Mouse (Mus musculus): ENCODE measurements around the gene Iffo2.

Iffo2 gene

DNA sequence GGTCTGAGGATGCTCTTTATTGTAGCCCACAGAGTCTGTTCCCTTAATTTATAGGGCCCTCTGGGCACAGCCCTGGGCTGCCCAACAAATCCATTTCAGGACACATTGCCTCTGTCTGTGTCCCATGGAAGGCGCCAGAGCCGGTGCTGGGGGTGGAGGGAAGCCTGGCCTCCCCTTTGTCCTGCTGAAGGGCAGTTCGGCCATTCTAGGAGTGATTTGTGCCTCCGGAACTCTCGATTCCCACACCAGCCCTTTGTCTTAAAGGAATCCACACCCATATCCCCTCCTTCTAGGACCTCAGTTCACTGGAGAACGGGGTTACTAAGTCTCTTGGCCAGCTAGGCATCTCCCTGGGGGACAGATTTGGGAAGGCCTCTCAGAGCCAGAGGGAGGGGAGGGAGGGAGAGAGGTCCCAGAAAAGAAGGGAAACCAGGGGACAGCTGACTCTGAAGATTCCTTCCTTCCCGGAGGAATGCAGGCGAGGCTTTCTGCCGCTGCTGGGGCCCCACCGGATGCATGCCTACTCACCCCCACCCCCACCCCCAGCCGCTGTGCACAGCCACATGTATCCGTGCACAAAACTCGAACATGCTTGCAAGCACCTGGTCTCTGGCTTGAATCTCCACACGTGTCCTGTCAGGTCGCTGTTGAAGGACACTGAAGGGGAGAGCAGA lies 50.5 kb downstream of the Iffo2 start:
- intact Hi-C loops (cut with DNase I) = no loop called here

DNA sequence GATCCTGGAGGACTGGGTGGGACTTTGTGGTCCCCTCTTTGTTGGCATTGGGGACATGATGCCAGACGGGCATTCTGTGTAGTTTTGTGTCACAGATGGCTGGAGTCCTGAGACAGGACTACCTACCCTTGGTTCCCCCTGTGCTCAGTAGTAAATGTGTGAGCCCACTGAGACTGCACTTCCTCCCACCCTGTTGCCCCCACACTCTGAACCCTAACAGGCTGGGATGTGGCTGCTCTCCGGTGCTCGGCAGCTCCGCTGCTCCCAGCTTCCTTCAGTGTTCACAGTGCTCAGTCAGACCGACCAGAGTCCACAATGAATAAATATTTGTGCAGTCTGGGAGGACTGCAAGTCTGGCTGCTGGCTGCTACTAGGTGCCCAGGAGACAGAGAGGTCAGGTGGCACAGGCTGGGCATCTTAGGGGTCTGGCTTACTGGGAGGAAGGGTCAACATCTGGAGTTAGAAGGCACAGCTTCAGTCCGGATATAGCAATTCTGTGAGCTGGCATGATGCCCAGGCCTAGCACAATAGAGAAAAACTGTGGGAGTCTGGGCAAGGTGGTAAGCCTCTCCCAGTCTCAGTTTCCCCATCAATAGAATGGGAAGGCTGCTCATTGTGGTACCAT lies 51.2 kb downstream of the Iffo2 start:
- intact Hi-C loops (cut with DNase I) = no loop called here

DNA sequence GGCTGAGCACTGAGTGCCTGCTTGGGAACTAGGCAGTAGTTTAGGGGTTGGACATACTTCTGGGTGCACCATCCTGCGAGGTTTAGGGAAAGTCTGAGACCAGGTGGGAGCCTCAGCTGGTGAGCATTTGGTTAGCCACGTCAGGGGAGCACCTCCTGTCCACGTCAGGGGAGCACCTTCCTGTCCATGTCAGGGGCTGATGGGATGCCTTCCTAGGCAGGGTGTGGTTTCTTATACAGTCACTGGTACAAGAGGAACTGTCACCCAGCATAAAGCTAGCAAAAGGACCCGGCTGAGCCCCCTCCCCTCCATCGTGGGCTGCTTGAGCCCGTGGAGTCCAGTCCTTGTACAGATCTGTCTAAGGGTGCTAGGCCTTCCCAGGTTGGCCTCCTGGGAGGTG lies 52.0 kb downstream of the Iffo2 start:
- intact Hi-C loops (cut with DNase I) = no loop called here

DNA sequence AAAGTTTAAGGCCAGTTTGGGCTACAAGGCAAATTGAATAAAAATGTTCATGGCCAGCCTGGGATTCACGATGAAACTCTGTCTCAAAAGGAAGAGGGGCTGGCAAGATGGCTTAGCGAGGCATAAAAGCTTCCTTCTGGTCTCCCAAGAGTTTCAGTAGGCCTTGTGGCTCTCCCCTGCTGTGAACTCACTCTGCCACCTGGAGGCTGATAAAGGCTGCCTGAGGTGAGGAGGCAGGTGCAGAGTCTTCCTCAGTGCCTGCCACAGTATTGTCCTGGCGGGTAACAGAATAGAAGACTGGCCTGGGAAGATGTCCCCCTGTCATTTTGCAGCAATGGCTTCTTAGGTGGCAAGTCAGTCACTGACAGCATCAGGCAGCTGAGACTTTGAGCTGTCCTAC lies 52.6 kb downstream of the Iffo2 start:
- intact Hi-C loops (cut with DNase I) = no loop called here

DNA sequence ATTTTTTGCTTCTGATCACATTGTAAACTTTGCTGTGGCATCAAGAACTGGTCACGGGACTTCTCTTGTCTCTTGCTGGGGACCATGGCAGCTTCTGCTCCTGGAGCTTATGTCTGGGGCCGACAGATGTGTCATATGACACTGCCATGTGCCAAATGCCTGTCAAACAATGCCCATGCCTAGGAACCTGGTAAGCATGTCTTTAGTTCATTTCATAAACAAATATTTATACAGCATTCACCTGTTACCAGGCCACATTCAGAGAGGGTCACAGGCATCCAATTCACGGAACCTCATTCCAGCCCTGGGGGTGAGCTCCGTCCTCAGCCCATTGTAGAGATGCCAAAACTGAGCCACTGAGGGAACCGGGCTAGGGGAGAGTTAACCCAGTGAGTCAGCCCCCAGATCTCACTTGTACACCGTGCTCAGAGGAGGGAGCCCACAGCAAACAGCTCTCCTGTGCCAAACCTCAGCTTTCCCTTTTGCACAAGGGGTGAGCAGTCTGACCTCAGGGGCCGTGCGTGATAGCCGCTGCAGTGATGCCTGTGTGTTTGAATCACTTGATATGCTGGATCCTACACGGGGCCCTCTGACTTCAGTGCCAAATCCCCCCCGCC lies 53.4 kb downstream of the Iffo2 start:
- intact Hi-C loops (cut with DNase I) = no loop called here

DNA sequence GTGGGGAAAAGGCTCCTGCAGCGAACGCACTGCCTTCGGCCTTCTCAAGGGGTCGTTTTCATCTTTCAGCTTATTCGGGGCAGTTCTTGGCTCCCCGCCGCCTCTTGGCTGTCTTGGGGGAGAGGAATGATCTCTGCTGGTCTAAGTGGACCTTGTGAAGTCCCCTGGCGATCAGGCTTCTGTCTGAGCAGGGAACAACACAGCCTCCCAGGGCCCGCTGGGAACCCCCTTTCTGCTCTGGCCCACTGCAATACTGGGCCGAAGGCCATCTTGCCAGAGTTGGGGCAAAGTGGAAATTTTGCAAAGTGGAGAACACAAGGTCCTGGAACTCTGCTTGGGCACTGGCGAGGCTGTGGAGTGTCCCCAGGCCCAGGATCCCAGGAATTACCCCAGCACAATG lies 54.4 kb downstream of the Iffo2 start:
- intact Hi-C loops (cut with DNase I) = no loop called here

DNA sequence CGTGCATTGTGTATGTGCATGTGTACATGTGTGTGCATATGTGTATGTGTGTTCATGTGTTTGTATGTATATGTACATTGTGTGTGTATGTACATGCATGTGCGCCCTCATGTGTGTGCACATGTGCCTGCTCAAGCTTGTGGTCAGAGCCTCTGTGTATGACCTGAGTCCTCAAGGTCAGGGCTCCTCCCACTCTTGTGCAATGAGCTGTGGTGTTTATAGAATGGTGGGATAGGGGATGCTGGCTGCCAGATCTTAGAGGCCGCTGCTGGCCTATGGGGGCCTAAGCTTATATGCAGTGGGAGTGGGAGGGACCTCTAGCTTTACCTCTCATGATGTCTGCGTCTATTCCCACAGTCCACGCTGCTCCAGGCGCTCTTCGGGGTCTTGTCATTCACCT lies 55.4 kb downstream of the Iffo2 start:
- intact Hi-C loops (cut with DNase I) = no loop called here

DNA sequence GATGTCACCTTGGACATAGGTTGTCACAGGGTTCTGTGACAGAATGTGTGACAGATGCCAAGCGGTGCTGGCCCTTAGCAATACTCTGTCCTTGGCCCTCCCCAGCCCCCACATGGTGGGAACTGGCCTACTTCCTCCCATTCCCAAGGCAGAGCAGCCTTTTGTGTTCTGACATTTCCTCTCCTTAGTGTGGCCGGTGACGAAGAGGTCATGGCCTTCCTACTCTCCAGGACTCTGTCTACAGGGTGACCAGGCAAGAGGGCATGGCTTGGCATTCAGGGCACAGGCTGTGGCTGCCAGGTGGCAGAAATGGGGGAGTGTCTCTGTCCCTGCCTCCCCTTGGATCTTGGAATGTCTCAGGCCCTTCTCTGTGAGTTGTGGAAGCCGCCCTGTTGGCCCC lies 57.0 kb downstream of the Iffo2 start:
- intact Hi-C loops (cut with DNase I) = no loop called here

DNA sequence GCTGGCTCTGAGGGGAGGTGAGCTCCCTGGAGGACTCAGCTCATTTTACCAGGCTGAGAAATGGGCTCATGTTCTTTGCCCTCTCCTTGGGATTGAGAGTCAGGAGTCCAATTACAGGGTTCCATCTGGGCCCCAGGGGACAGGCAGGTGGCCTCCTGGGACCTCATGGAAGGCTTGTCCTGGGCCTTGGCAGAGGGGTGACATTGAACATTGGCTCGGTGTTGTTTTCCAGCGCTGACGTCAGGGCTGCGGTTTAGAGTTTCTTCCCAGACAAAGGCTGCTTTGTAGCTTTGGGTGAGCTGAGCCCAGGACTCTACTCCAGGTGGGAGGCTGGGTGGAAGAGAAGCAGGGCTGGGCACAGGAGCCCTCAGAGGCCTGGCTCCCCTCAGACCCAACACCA lies 57.4 kb downstream of the Iffo2 start:
- intact Hi-C loops (cut with DNase I) = no loop called here

DNA sequence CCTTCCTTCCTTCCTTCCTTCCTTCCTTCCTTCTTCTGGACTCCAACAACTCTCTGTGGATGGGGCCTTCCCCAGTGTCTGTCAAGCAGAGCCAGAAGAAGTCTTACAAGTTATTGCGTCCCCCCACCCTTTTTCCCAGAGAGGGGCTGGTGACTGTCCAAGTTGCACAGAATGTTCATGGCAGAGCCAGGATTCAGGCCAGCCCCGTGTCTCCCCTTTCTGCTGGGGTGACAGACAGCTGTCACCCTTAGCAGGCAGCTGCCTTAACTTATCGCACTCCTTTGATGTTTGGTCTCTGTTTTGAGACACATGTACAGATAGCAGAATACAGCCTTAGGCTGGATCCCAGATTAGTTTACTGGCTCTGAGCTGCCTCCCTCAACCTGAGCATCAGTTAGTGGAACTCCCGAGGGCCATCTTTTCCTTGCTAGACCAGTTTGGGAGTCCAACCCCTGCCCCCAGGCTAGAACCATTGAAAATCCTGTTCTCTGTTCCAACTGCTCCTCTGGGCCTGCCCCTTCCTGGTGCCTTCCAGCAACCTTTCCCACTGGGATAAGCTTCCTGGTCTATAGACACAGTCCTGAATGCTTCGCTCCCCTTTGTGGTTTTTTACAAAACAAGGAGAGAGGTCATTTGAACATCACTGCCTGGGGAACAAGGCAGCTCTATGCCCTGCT lies 59.1 kb downstream of the Iffo2 start:
- intact Hi-C loops (cut with DNase I) = no loop called here

DNA sequence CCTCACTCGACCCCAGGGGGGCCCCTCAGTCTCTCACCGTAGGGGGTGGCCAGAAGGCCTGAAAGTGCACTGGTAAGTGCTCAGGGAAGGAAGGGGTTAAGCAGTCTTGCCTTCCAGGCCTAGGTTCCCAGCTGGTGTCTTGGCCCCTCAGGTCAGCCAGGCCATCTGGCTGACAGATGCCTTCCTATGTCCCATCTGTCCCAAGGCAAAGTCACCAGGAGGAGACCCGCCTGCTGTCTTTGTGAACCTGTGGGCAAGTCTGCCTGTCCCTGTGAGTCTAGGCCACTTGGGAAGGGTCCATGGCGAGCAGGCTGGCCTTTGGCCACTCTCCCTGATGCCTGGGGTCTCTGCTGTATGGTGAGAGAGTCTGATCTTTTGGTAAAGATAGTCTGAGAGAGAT lies 60.1 kb downstream of the Iffo2 start:
- intact Hi-C loops (cut with DNase I) = no loop called here

DNA sequence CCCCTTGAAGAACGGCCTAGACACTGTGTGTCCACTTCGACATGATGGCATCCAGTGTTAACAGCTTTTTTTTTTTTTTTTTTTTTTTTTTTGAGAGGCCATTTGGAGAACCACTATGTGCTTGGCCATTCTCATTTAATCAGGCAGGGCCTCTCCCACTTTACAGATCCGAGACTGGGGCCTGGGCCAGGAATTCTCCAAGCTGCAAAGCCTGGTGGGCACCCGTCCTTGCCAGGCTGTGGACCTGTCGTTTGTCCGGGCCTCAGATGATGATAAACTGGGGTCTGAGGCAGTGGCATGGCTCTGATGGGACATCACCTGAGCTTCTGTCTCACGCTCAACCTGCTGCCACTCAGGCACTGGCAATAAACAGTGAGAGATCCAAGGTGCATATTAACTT lies 62.5 kb downstream of the Iffo2 start:
- intact Hi-C loops (cut with DNase I) = no loop called here

DNA sequence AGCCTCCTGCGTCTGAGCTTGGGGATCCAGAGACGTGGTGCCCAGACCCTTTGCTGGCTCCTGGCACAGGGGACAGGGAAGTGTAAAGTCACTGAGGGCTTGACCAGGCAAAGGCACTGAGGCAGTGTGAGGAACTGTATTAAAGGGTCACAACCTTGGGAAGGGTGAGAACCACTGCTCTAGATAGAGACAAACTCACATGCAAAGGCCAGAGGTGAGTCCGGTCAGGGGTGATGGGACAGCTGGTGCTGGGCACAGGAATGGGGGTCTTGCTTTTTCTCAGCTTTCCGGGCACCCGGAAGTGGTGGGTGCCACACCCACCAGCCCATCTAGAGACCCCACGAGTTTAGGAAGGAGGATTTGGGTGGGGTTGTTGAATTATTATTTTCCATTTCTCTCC lies 63.0 kb downstream of the Iffo2 start:
- intact Hi-C loops (cut with DNase I) = no loop called here

DNA sequence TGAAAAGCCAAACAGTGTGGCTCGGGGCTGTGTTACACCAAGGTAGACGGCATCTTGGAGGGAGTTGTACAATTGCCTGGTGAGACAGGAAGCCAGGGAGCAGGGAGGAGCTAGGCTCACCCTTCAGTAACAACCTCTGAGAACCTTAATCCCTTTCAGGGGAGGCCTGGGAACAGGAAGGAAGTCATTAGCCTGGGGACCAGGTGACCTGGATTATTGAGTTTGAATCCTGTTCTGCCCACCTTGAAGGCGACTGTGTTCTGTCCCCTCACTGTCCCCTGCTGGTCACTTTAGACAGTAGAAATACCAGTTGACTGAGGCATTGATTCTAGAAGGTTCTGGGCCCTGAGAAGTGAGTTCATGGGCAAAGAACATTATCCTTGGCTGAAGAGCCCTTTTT lies 63.7 kb downstream of the Iffo2 start:
- intact Hi-C loops (cut with DNase I) = no loop called here

DNA sequence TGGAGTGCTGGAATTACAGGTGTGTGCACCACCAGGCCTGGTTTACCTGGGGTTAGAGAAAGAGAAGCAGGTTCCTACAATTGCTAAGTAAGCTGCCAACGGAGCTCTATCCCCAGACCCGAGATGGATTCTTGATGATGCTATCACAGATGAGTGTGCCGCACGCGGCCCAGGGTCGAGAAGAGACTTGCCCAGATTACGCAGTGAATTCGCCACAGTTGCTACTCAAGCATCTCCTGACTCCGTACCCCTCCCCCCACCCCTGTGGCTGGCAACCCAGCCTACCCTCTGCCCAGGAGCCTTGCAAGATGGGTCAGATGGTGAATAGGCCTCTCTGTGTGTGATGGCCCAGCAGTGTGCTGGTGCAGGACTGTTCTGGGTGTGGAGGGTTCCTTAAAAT lies 66.4 kb downstream of the Iffo2 start:
- intact Hi-C loops (cut with DNase I) = no loop called here

DNA sequence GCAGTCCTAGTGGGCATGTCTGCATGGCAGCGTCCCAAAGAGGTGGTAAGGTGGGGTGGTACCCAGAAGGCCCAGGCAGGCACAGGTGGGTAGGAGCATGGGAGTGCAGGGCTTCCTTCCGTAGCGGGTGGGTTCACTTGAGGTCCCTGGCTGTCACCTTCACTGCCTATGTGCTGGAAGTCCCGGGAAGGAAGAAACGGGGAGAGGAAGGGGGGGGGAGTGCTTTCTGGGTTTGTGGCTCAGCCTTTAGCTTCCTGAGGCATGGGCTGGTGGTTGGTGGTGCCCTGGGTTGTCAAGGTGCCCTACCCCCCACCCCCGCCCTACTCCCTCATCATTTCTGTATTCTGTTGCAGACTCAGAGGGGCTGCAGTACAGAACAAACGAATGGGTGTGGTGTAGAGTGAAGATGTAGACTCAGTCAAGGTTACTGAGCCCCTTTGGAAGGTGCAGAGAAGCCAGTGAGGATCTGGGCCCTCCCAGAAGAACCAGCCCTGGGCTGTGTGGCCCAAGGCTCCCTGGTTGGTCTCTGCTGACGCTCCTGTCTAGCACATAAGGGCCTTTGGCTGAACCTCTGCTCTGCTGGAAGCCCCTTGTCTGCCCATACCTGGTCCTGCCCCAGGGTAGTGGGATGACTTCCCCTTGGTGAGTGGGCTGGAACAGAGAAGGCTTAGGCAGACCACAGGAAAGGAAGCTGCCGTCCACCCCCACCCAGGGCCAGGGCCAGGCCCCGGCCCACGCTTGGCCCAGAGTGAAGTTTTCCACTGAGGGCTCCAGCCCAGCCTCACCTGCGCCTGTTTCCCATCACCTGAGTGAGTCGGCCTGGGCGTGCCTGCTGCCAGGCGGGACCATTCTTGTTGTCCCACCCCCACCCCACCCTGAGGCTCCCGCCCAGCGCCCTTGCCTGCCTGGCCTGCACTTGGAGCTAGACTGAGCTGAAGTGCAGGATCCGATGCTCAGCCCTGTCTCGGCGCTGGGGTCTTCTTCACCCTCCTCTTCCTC lies 67.2 kb downstream of the Iffo2 start:
- intact Hi-C loops (cut with DNase I) = no loop called here

DNA sequence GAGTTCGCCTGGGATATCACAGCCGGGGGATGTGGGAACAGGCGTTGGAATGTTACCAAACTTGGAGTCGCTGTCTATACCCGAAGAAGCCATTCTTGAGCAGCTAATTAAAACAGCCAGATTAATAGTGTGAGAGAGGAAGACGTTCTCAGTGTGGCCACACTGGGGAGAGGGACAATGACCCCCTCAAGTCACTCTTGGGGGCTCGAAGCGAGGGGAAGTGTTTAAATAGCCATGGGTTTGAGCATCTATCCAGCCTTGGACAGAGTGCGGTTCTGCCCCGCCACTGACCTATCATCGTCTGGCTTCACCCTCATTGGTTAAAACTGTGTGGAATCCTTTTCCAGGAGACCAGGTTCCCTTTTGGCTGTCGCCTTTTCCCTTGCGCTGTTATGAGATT lies 68.0 kb downstream of the Iffo2 start:
- intact Hi-C loops (cut with DNase I) = no loop called here

DNA sequence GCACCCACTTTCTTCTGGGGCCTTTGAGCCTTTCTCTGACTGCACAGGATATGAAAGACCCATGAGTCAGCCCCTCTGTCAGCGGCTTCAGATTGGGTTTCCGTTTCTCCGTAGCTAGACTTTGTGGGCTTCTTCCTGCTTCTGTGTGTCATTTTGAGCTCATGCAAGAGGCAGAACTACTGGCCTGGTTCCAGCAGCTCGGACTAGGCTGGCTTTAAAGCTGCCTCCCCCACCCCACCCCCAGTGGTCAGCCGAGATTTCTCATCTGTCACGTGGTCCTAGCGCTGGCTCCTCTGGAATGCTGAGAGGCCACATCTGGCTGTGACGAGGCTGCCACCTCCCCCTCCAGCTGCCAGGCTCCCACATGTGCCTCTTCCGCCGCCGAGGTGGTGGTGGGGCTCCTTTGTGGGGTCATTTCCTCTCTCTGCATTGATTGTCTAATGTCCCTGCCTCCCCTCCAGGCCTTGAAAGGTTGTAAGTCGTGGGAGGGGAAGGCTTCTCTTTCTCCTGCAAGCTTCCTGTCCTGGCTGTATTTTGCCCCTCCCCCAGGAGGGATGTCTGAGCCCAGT lies 68.7 kb downstream of the Iffo2 start:
- intact Hi-C loops (cut with DNase I) = no loop called here

DNA sequence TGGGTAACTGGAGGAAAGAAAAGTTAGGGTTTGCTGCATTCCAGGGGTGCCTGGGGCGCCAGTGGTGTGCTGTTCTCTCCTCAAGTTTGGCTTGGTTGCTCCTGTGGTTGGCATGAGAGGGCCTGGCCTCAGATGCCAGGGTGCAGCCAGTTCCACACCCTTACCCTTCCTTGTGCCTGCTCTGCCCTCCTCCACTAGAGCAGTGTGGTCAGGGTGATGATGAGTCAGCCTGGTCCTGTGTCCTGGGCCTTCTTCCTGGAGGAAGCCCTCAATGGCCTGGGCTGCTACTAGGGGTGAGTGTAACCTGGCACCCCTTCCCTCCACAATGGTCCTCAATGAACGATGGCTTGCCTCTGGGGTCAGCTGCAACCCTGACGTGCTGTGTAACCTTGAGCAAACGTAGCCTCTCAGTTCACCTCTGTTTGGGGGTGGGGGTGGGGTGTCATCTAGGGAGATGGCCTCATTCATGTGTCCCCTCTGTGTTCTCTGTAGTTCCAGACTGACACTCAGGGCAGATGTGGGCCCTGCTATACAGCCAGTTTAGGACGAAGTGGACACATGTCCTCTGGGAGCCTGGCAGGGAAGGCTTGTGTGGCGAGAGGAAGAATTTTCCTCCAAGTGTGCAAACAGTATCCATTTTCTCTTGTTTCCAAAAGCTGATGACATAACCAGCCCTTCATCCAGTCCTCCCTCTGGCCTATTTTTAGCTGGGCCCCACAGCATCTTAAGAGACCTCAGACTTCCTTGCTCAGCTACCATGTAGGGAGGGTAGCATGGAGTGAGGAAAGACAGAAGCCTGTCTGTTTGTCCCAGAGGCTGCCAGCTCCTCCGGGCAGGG lies 71.4 kb downstream of the Iffo2 start:
- intact Hi-C loops (cut with DNase I) = no loop called here

All from adrenal gland (tissue).